Mouse (Mus musculus) layer of hippocampus, postnatal 10 days (tissue): Measurements from ENCODE around the gene Tbc1d10b. TPM values are rescaled to one million over a fixed set of nuclear protein-coding genes. Genes with fewer than 3 reads are reported as not detected.

Source experiments
- DNase-seq, 2 experiments: peaks; one replicate each; pipeline ENCODE4 v3.0.0; 2021; ENCODE audit warnings: low spot score in 2 of 2
- total RNA-seq, 2 experiments: library from RNA; stranded (reverse); gene quantifications; 2 replicates each; pipeline ENCODE4 v1.2.3; 2021

Tbc1d10b gene
- total RNA-seq, 2 experiments from 2014 or later = 84.6 to 95.4 TPM

DNA sequence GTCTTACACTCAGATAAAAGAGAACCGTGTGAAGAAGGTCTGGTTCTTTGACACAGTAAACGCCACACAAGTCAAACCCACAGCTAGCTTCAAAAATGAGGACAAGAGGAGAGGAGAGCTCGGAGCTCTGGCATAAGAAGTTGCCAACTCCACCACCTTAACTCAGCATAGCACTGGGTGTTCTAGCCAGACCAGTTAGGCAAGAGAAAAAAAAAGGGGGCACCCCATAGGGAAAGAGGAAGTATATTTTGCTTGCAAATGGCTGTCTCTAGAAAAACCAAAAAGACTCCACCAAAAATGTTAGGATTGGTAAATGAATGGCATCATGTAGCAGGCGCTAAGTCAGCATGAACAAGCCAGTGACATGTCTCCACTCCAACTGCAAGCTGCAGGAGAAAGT, 44.3 kb downstream of the Tbc1d10b start:
- no peak for DNase-seq

DNA sequence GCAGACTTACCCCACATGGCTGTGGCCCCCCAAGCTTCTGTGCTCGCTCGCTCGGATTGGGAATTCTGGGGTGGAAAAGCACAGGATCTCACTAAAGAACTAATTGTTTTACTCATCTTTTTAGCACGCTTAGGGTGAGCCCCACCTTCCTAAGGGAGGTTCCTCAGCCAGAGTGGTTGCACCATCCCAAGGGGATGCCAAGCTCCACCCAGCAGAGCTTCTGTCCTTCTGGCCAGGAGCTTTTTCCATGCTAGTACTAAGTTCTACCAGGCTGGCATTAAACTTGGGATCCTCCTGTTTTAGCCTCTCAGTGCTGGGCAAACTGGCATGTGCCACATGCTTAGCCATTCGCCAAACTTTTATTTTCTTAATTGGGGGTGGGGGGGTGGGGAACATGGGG, 45.7 kb downstream of the Tbc1d10b start:
- no peak for DNase-seq

DNA sequence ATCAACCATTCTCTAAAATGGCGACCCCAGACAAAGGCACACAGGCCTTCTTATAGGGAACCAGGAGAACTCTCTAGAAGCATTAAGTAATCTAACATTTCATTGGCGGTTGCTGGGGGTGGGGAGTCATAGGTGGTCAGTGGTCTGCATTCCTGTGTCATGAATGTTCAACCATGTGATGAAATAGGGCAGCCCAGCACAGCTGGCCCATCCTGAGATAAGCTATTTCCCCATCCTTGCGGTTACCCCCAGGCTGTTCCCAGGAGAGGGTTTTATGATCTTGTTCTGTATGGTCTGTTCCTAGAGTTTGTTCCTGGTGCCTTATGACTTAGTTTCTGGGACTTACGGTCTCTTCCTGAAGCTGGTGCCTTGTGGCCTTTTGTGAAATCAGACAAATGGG, 50.7 kb downstream of the Tbc1d10b start:
- DNase-seq = no peak

- no peak for DNase-seq
Observed at GRCm38 (mm10) chr7:127153477-127153876, 54.8 kb downstream of the Tbc1d10b start.

GRCm38 (mm10) chr7:127152464-127152863, 55.8 kb downstream of the Tbc1d10b start:
- no peak for DNase-seq

GRCm38 (mm10) chr7:127147901-127148300, 60.4 kb downstream of the Tbc1d10b start:
- DNase-seq = no peak

Other genes with a start within 250 kb of the Tbc1d10b start
- gene Cdipt, start 232.6 kb downstream of the Tbc1d10b start, total RNA-seq = 100 to 1,000 TPM; 129 to 149 TPM
- gene Cdiptos, start 232.4 kb downstream of the Tbc1d10b start, total RNA-seq = under 1 TPM in 1 of 2 experiments, not detected in 1; 0.31 TPM
- 1 to 10 TPM; 5.6 to 6.2 TPM for gene Mvp, start 193.8 kb downstream of the Tbc1d10b start, total RNA-seq
- under 1 TPM in 1 of 2 experiments, not detected in 1; 0.62 TPM for gene Pagr1b, start 192.0 kb downstream of the Tbc1d10b start, total RNA-seq
- gene Pagr1a, start 191.1 kb downstream of the Tbc1d10b start, total RNA-seq = 10 to 100 TPM; 24.9 to 34.2 TPM
- gene Gm42742, start 187.4 kb downstream of the Tbc1d10b start, total RNA-seq = 10 to 100 TPM; 33.4 to 34.8 TPM
- gene Prrt2, start 187.3 kb downstream of the Tbc1d10b start, total RNA-seq = 100 to 1,000 TPM; 146 to 184 TPM
- 100 to 1,000 TPM; 283 to 292 TPM for gene Maz, start 181.4 kb downstream of the Tbc1d10b start, total RNA-seq
- gene Kif22, start 166.0 kb downstream of the Tbc1d10b start, total RNA-seq = 10 to 100 TPM; 12.6 to 16.5 TPM
- not detected for gene Zg16, start 121.1 kb downstream of the Tbc1d10b start, total RNA-seq
- gene AI467606, start 117.1 kb downstream of the Tbc1d10b start, total RNA-seq = 1 to 10 TPM; 1.3 to 1.4 TPM
- gene Qprt, start 86.2 kb downstream of the Tbc1d10b start, total RNA-seq = under 1 TPM; 0.20 to 0.57 TPM
- under 1 TPM; 0.33 to 0.55 TPM for gene Spn, start 70.6 kb downstream of the Tbc1d10b start, total RNA-seq
- gene Cd2bp2, start 12.4 kb downstream of the Tbc1d10b start, total RNA-seq = 10 to 100 TPM; 70.5 to 75.5 TPM
- gene Mylpf, start 422 bp upstream of the Tbc1d10b start, total RNA-seq = 1 to 10 TPM; 1.3 to 3.3 TPM
- gene Zfp553, start 24.6 kb upstream of the Tbc1d10b start, total RNA-seq = 10 to 100 TPM; 19.3 to 19.6 TPM
- gene Sept1, start 24.7 kb upstream of the Tbc1d10b start, total RNA-seq = 1 to 10 TPM; 5.5 to 5.9 TPM
- gene Zfp771, start 35.8 kb upstream of the Tbc1d10b start, total RNA-seq = 10 to 100 TPM; 56.7 to 67.0 TPM
- 10 to 100 TPM; 36.0 to 37.1 TPM for gene Dctpp1, start 52.2 kb upstream of the Tbc1d10b start, total RNA-seq
- gene Sephs2, start 65.6 kb upstream of the Tbc1d10b start, total RNA-seq = 10 to 100 TPM; 45.7 to 49.4 TPM
- under 1 TPM; 0.51 to 0.89 TPM for gene Itgal, start 87.8 kb upstream of the Tbc1d10b start, total RNA-seq
- 10 to 100 TPM; 11.9 to 13.5 TPM for gene Zfp768, start 137.1 kb upstream of the Tbc1d10b start, total RNA-seq
- gene Zfp747, start 167.6 kb upstream of the Tbc1d10b start, total RNA-seq = 1 to 10 TPM; 7.3 to 7.5 TPM
- gene 9130019O22Rik, start 178.7 kb upstream of the Tbc1d10b start, total RNA-seq = 1 to 10 TPM; 3.3 TPM
- 1 to 10 TPM; 5.4 to 6.4 TPM for gene E430018J23Rik, start 185.2 kb upstream of the Tbc1d10b start, total RNA-seq
- gene Zfp764, start 198.4 kb upstream of the Tbc1d10b start, total RNA-seq = 1 to 10 TPM; 4.1 to 4.4 TPM
- gene Zfp688, start 213.6 kb upstream of the Tbc1d10b start, total RNA-seq = 10 to 100 TPM; 10.0 to 11.7 TPM
- gene Zfp689, start 240.7 kb upstream of the Tbc1d10b start, total RNA-seq = 1 to 10 TPM; 7.5 to 7.7 TPM